Mouse (Mus musculus): Measurements from ENCODE around the gene Gramd1c.

Gramd1c gene

DNA sequence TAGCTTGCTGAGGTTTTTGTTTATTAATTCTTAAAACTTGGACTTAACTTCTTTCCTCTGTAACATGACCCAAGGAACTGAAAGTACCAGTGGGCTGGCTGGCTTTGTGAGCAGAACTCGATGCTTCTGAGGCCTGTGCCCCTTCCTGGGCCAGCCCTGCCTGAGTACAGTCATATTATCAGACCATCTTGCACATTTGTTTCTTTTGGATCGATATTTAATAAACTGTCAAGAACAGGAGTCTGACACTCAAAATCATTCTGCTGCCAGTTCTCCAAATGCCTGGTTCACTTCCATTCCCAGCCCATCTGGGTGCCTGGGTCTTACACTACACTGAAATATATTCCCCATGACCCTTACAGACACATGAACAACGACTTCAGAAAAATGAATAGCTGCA, 117.3 kb downstream of the Gramd1c start:
- no peak for DNase-seq

DNA sequence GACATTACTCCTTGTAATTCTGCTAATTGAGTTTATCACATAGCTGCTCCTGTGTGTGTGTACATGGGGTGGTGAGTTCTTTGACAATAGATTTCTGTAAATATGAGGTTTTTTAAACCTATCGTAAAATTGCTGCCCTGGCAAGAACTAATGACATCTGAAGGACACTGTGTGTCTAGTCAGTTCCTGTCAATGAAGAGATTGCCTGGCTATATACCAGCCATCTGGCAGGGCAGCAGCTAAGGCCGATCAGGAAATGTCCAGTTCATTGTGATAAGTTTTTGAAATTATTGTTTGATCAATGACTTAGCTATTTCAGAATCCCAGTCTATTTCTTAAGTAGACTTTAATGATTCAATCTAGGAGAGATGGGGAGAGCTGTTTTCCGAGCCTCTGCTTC, 117.8 kb downstream of the Gramd1c start:
- no peak for DNase-seq

DNA sequence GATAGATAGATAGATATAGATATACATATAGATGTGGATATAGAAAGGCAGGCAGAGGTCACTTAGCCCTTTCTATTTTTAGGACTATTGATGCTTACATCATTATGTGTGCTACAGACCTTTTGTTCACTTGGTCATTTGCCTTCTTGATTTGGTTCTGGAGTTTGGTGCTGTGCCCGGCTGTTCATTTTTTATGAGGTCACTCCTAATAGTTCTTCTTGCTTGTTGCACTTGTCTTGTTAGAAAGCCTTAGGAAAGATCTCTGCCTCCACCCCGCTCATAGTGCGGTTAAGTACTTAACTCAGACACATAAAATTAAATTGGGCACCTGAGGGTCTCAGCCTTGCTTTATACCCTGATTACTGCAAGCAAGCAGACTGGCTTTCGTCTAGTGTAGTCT, 122.3 kb downstream of the Gramd1c start:
- DNase-seq, result no peak

DNA sequence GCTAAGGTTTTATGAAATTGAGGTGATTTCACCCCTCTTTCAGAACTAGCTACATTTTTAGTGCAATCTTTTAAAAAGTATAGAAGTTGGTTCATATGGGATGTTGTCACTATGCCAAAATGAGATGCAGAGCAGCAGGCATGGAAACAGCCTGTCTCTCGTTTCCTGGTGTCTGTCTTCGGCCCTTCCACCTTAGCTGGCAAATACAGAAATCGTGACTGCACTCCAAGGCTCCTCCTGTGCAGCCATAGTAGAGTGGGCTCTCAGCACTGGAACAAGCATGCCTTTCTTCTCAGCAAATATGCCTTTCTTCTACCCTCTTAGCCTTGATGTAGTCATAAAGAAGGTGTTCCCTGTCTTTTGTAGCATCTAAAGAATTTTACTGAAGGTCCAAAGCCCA, 127.3 kb downstream of the Gramd1c start:
- DNase-seq, result no peak

DNA sequence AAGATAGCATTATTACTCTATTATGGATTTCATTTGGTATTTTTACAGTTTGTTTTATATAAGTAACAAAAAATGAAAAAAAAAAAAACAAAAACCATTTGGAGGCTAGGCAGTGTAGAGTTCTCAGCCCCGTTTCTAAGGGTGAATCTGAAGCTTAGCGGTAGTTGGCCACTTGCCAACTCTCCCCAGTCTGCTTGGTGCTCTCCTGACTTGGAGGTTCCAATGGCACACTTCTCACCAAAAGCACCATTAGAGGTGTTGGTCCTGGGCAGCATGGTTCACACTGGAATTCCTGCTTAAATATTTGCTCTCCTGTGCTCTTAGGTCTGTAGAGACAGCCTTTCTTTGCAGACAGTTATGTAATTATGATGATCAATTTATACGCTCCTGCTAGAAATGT, 127.8 kb downstream of the Gramd1c start:
- no peak for DNase-seq

DNA sequence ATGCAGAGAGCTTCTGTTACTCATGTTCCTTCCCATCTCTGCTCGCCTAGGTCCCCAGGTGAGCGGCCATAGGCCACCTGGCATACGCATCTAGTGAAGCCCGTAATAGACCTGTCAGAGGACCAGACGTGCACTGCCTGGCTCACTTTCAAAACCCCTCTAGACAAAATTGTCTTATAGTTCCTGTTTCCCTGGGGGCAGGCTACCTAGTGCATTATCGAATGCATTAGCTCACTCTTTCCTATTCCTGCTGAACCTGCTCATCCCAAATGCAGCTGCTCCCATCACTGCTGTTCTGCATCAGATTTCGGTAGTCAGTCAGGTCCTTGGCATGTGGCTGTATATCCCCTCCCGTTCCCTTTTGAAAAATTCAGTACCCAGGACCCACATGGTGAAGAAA, 128.3 kb downstream of the Gramd1c start:
- DNase-seq, result no peak

DNA sequence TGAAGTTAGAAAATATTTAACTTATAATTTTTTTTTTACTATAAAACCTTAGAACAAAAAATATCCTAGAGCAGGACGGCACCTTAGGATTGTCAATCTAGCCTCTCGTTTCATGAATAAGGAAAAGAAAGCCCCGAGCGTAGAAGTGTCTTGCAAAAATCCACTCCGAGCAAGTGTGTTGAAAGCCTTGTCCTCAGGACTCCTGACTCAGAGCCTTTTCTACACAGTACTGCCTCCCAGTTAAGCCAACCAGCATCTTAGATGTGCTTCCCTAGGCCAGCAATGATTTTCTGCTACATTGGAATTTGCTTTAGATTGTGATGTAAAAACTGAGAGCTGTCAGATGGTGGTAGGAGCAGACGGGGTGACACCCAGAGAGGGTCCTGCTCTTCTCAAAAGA, 130.1 kb downstream of the Gramd1c start:
- no peak for DNase-seq

DNA sequence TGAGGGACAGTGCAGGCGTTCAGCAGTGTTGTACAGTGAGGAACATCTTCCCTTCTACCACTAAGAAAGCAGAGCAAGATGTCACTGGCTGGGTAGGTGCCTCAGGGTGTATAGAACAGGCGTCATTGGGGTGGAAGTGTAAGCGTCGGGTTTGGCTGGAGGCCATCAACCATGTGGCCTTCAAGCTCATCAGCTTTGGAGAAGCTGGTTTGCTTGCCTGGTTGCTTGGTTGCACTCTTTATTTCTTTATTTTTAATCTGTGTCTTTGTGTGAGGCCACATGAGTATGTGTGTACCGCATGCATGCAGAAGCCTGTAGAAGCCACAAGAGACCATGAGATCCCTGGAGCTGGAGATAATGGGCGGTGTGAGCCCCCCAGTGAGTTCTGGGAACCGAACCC, 130.8 kb downstream of the Gramd1c start:
- no peak for DNase-seq

DNA sequence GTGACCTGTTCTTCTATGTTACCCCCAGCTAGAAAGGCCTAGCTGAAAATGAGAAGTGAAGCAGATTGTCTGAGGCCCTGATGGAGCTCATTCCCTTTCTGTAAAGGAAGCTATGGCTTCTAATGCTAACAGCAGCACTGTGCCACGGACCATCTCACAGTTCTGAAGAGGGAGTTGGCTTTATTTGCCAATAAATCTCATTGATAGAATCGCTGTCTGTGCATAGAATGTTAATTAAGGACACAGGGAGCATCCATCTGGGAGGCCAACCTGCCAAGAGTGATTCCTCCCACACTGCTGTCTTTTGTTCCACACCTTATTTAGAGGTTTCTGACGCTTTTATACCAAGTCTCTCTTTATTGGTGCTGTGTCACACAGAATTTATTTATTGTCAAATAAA, 131.6 kb downstream of the Gramd1c start:
- no peak for DNase-seq

DNA sequence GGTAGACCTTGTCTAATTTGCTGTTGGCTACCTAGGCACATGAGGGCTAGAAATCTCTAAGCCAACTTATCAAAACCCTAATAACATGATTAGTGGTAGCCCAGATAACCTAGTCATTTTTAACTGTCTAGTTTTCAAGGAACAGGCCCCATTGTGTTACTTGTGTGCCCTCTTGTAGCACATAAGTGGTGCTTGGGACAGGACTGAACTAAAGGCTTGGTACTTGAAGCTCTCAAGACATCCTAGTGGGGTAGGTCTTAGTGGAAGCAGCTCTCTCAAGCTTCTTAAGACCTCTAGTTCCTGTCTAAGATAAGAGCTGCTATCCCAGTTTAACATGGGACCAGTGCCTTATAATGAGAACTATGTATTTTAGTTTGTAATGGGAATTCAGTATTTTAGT, 132.6 kb downstream of the Gramd1c start:
- no peak for DNase-seq

Data from right cerebral cortex, adult 18-20 months (tissue).